Mouse (Mus musculus) lung, postnatal 0 days (tissue): ENCODE results near the gene Plppr1.

Experiments
- CTCF ChIP-seq: IDR thresholded peaks from 2 replicates; pipeline ENCODE4 v1.5.1; 2016; ENCODE audit warnings: antibody characterized with exemption, mild to moderate bottlenecking
- EP300 ChIP-seq: IDR thresholded peaks from 2 replicates; pipeline ENCODE4 v1.6.1; 2016; ENCODE audit warnings: antibody characterized with exemption, mild to moderate bottlenecking, control low read depth

GRCm38 (mm10) chr4:49212616-49213544 lies 153.8 kb downstream of the Plppr1 start:
- no peak for TF ChIP-seq CTCF
- TF ChIP-seq EP300: no peak
